Mouse (Mus musculus): Measurements from ENCODE around the gene Rad51b.

Gene Rad51b

GRCm38 (mm10) chr12:79478816-79479215 is 181.7 kb downstream of the Rad51b start:
- DNase-seq (ENCODE audit: low read depth in 2 of 2, low spot score in 2 of 2) = no peak

DNA sequence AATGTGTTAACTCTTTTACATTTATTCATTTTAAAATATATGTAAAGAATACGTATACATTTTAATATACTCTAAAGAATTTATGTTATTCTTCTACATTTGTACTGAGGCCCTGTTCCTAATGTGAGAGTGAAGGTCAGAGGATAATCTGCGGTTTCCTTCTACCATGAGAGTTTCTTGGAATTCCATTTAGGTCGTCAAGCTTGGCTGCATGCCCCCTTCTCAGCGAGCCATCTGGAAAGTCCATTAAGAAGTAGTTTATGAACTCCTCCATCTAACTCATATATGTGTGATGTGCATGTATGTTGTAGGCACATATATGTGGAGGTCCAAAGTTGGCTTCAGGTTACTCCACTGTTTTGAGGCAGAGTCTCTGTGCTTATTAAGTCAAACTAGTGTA is 188.4 kb downstream of the Rad51b start:
- DNase-seq (ENCODE audit: low read depth in 2 of 2, low spot score in 2 of 2) = no peak

DNA sequence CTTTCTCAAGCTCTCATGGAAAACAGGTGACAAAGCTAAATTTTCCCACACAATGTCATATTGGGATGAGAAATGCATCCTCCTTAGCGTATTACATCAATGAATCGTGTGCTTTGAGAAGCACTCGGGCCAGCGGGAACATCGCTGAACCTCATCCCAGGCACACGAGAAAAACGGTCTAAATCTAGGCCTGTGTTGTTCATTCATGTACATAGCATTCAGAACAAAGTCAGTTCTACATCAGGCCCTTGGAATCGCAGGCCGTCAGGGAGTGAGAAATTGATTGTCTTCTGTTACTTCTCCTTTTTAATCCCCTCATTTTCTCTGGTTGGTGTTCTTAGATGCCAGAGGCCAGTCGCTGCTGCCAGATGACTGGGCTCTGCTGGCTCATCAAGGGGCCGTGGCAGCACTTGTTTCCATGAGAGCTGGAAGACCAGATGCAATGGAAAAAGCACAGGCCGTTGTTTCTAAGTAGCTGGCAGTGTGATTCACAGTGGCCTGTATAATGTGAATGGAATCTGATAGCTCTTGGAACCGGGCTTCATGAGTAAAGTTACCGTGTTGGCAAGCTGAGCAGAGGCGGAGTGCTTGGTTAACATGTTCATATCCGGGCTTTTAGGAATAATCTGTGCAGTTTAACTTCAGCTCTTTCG is 191.6 kb downstream of the Rad51b start:
- no peak for DNase-seq (ENCODE audit: low read depth in 2 of 2, low spot score in 2 of 2)

DNA sequence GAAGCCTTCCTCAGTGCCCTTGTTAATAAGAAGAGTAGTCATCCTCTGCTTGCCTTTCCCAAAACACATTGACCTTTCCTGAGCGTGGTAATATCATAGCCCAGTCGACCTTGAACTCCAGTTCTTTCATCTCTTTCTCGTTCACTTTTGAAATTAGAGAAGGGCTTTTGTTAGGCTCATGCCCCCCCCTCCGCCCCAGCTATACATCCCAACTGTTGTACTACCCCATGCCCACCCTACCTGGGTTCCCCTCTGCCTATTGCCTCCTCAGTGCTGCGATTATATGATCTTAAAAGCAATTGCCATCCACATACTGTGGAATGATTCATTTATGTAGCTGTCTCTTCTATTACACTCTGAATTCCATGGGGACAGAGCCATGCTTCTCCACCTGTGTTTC is 193.5 kb downstream of the Rad51b start:
- no peak for DNase-seq (ENCODE audit: low read depth in 2 of 2, low spot score in 2 of 2)

DNA sequence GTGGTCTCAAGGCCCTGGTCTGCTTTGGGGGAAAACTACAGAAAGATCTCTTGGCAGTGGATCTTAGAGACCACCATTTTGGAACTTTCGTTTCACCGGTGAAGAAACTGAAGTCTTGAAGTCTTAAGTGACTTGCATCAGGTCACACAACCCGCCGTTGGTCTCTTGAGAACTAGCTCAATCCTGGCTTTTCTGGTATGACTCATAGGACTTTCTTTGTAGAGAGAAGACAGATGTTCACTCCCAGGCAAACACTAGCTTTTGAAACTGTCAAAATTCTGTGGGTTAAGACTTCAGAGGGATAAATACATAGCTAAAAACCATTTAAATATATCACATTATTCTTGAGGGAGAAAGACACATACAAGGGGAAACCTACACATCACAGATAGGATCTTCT is 195.1 kb downstream of the Rad51b start:
- no peak for DNase-seq (ENCODE audit: low read depth in 2 of 2, low spot score in 2 of 2)

- no peak for DNase-seq (ENCODE audit: low read depth in 2 of 2, low spot score in 2 of 2)
These were observed 195.5 kb downstream of the Rad51b start for GRCm38 (mm10) chr12:79492613-79493012.

DNA sequence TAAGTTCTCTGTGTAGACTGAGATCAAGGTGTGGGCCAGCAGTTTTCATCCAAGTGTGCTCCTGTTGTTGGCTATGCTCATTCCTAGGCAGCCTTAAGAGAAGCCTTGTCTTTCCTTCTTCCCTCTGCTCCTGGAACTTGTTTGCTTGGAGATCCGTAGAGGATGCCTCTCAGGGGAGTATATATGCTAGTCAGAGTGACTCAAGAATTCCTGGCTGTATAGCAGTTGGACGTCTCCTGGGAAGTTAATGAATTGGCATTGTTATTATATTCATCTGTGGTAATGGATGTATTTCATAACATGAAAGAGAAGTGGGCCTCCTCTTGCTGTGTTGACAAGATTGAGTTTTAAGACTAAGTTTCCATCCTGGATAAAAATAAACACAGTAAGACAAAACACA is 196.4 kb downstream of the Rad51b start:
- DNase-seq (ENCODE audit: low read depth in 2 of 2, low spot score in 2 of 2) = no peak

- DNase-seq (ENCODE audit: low read depth in 2 of 2, low spot score in 2 of 2) = no peak
These were observed 201.2 kb downstream of the Rad51b start for GRCm38 (mm10) chr12:79498326-79498725.

GRCm38 (mm10) chr12:79499809-79500208 is 202.7 kb downstream of the Rad51b start:
- DNase-seq (ENCODE audit: low read depth in 2 of 2, low spot score in 2 of 2) = no peak

GRCm38 (mm10) chr12:79501877-79502276 is 204.8 kb downstream of the Rad51b start:
- DNase-seq (ENCODE audit: low read depth in 2 of 2, low spot score in 2 of 2) = no peak

- DNase-seq (ENCODE audit: low read depth in 2 of 2, low spot score in 2 of 2) = no peak
These were observed 205.9 kb downstream of the Rad51b start for GRCm38 (mm10) chr12:79502862-79503581.

- DNase-seq (ENCODE audit: low read depth in 2 of 2, low spot score in 2 of 2) = no peak
These were observed 206.8 kb downstream of the Rad51b start for GRCm38 (mm10) chr12:79503582-79504515.

DNA sequence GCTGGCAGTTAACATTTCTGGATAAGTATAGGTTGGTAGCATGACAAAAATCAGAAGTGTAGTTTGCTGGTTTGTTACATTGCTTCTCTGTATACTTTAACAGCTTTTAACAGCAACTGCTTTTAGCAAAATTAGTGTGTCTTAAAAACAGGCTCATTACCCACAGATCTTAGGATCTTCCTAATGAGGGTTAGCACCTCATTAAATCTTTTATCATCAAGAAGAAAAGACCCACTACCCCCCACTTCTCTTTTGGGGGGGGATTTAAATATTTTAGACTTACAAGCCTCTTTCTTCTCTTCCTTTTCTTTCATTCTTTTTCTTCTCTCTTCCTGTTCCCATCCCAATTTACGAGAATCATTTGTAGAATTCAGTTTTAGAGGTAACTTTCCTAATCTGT is 207.6 kb downstream of the Rad51b start:
- DNase-seq (ENCODE audit: low read depth in 2 of 2, low spot score in 2 of 2) = no peak

GRCm38 (mm10) chr12:79506421-79506820 is 209.3 kb downstream of the Rad51b start:
- DNase-seq (ENCODE audit: low read depth in 2 of 2, low spot score in 2 of 2) = no peak

- DNase-seq (ENCODE audit: low read depth in 2 of 2, low spot score in 2 of 2) = no peak
These were observed 210.1 kb downstream of the Rad51b start for GRCm38 (mm10) chr12:79507141-79507681.

DNA sequence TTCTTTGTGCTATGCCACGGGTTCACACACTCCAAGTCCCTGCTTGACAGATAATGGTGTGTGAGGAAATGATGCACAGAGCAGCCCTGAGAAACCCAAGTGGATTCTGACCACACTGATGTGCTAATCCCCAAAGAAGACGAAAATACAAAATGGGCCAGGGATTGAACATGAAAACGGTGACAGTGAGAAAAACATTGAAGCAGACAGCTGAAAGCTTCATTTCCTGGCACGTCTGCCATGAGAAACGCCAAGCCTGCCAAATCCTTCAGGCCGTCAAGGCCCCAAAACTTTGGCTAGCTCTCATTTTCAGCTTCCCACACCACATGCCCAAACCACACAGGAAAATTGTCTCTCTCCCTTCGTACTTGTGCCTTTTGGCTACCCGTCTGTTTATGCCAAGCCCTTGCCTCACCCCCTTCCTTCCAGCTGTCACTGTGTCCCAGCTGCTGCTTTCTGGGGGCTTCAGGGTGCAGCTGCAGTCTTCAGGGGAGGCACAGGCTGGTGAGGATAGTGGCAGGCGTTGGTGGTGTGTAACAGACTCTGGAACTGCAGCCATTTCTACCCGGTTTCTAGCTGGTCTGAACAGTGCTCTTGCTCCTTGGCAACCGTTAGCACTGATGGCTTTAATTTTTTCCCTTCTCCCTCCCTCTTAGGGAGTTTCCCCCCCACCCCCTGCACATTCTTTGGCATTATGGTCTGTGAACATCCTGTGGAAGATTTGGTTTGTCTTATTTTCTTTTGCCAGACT is 214.5 kb downstream of the Rad51b start:
- DNase-seq (ENCODE audit: low read depth in 2 of 2, low spot score in 2 of 2) = no peak

- DNase-seq (ENCODE audit: low read depth in 2 of 2, low spot score in 2 of 2) = no peak
These were observed 215.3 kb downstream of the Rad51b start for GRCm38 (mm10) chr12:79512205-79512886.

GRCm38 (mm10) chr12:79512982-79513681 is 216.1 kb downstream of the Rad51b start:
- DNase-seq (ENCODE audit: low read depth in 2 of 2, low spot score in 2 of 2) = no peak

- DNase-seq (ENCODE audit: low read depth in 2 of 2, low spot score in 2 of 2) = no peak
These were observed 217.6 kb downstream of the Rad51b start for GRCm38 (mm10) chr12:79514680-79515079.

GRCm38 (mm10) chr12:79522374-79522773 is 225.3 kb downstream of the Rad51b start:
- no peak for DNase-seq (ENCODE audit: low read depth in 2 of 2, low spot score in 2 of 2)
